Mouse (Mus musculus) ES-E14 (cell line): ENCODE measurements around the gene Atp6v1e2.

Source experiments
- CHD2 ChIP-seq: IDR thresholded peaks from 2 replicates; pipeline ENCODE4 v1.6.1; 2014; ENCODE audit warnings: mild to moderate bottlenecking, low read depth, low read length, inconsistent platforms
- HCFC1 ChIP-seq: IDR thresholded peaks from 2 replicates; pipeline ENCODE4 v1.6.1; 2012; ENCODE audit warnings: low read length, inconsistent platforms, borderline replicate concordance; ENCODE audit not compliant: insufficient read depth
- ZC3H11A ChIP-seq: IDR thresholded peaks from 2 replicates; pipeline ENCODE4 v1.6.1; 2012; ENCODE audit warnings: low read depth, mild to moderate bottlenecking, inconsistent platforms, low read length, borderline replicate concordance

DNA sequence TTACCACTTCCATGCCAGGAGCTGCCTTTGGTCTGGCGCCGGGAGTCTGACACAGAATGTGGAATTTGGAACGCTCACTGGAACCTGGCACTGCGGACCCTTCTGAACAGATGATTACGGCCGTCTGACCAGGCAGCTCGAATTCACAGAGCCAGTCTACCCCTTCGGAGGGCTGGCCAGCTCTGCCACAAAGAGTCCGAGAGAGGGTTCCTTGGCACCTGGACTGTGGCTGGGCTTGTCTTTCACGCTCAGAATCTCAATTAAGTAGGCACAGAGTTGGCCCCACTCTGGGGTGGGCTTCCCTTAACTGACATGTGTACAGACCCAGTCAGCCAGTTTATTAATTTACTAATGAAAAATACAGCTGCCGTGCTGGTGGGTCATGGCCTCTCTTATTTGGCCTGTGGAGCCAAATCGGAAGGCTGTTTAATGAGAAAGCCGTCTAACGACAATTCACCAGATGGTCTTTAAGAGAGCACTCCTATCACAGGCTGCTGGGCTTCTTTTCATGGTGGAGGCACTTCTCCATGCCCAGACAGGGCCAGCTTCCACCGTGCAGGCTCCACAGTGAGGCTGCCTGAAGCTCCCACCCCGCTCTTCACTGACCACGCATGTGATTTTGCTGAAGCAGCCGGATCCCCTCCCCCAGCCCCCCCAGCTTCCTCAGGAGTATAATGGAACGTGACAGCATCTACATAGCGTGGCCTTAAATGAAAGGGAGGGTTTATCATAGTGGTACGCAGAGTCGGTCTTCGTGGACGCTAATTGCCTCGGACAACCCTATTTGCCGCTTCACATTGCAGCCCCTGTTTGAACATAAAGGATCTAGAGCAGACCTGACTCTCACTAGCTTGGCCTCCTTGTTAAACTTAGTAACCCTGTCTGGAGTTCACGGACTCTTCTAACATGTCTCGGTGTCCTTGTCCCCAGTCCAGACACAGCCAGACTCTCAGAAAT lies at the start of gene Atp6v1e2:
- TF ChIP-seq ZC3H11A (no peak), CHD2 (no peak), HCFC1 (no peak)
